Mouse (Mus musculus) cerebellum, adult 2 months (tissue): ENCODE measurements around the gene Cblb. TPM values are rescaled to one million over a fixed set of nuclear protein-coding genes. Genes with fewer than 3 reads are reported as not detected.
A peak's percentile ranks its signal among the peaks of the same experiment; 100 is the strongest.

ENCODE experiments used
- DNase-seq, 2 experiments: peaks; one replicate each; pipeline ENCODE4 v3.0.0; 2021
- H3K27ac ChIP-seq: fragments of 200-500 bp; 2 replicates; pipeline ENCODE4 v1.5.1; 2012; ENCODE audit warnings: low read length, control low read depth, inconsistent platforms; ENCODE audit not compliant: insufficient read depth
- H3K27me3 ChIP-seq: fragments of 200-500 bp; 2 replicates; pipeline ENCODE4 v1.6.1; 2012; ENCODE audit warnings: inconsistent platforms, mild to moderate bottlenecking, low read length, moderate library complexity; ENCODE audit not compliant: control insufficient read depth, insufficient read depth
- H3K4me1 ChIP-seq: fragments of 200-500 bp; 2 replicates; pipeline ENCODE4 v1.6.1; 2011; ENCODE audit warnings: low read length; ENCODE audit not compliant: control insufficient read depth, insufficient read depth
- H3K4me3 ChIP-seq: fragments of 200-500 bp; replicated peaks from 2 replicates; pipeline ENCODE3; 2011; ENCODE audit warnings: mild to moderate bottlenecking, low read depth, low read length, control low read depth; ENCODE audit not compliant: insufficient read depth
- CTCF ChIP-seq: fragments of 200-500 bp; IDR thresholded peaks from 2 replicates; pipeline ENCODE4 v1.5.1; 2011; ENCODE audit warnings: low read depth, mild to moderate bottlenecking, control low read depth, low read length, moderate library complexity, borderline replicate concordance; ENCODE audit not compliant: insufficient read depth
- POLR2A ChIP-seq: fragments of 200-500 bp; IDR thresholded peaks from 2 replicates; pipeline ENCODE4 v1.6.1; 2011; ENCODE audit warnings: low read length, control low read depth, borderline replicate concordance; ENCODE audit not compliant: insufficient read depth
- WGBS: fragments of 180-500 bp; shearing (Covaris S2); methylation state at CpG from one replicate; pipeline ENCODE4 v1.1.7; 2018; 5-methylcytosine and 5-hydroxymethylcytosine counted together
- polyA plus RNA-seq: library from polyadenylated mRNA; depleted of rRNA; stranded (reverse); fragments of >200 nt; gene quantifications from 2 replicates; pipeline ENCODE4 v1.2.3, GENCODE M21; 2012

Gene Cblb
- polyA plus RNA-seq, 1 experiment = 14.2 TPM

- DNase-seq = no peak
- Histone ChIP-seq H3K27me3 (no peaks in the 10 kb centered on the region), H3K27ac (no peak overlapping the region), H3K4me3 (no peak overlapping the region), H3K4me1 (no peaks in the 10 kb centered on the region)
- WGBS = 79% methylated on average over 3 of the region's 3 CpGs
- no peak for TF ChIP-seq POLR2A
- TF ChIP-seq CTCF = no peak
Observed at GRCm38 (mm10) chr16:52007006-52007405, 24.0 kb upstream of the Cblb start.

GRCm38 (mm10) chr16:52008471-52008870 is 22.6 kb upstream of the Cblb start:
- WGBS = 43% methylated on average over 2 of the region's 2 CpGs
- DNase-seq = no peak
- no peak for TF ChIP-seq CTCF
- no peak for TF ChIP-seq POLR2A
- Histone ChIP-seq H3K4me3 (no peak overlapping the region), H3K4me1 (no peaks in the 10 kb centered on the region), H3K27me3 (no peaks in the 10 kb centered on the region), H3K27ac (no peak overlapping the region)

GRCm38 (mm10) chr16:52009421-52009820 is 21.6 kb upstream of the Cblb start:
- 90% methylated on average over 6 of the region's 6 CpGs for WGBS
- no peak overlapping the region for H3K4me3 ChIP-seq
- TF ChIP-seq POLR2A = no peak
- TF ChIP-seq CTCF = no peak
- no peak overlapping the region for H3K27ac ChIP-seq
- H3K4me1 ChIP-seq = no peaks in the 10 kb centered on the region
- no peaks in the 10 kb centered on the region for H3K27me3 ChIP-seq
- no peak for DNase-seq

- TF ChIP-seq POLR2A (no peak), CTCF (no peak)
- DNase-seq = no peak
- WGBS = 71% methylated on average over 3 of the region's 3 CpGs
Observed at GRCm38 (mm10) chr16:52012984-52013383, 18.0 kb upstream of the Cblb start.

GRCm38 (mm10) chr16:52013812-52014211 is 17.2 kb upstream of the Cblb start:
- DNase-seq = no peak
- WGBS = 92% methylated on average over 2 of the region's 2 CpGs
- no peak overlapping the region for H3K4me3 ChIP-seq
- H3K27me3 ChIP-seq = no peaks in the 10 kb centered on the region
- TF ChIP-seq CTCF = no peak
- no peak for TF ChIP-seq POLR2A
- H3K4me1 ChIP-seq = no peaks in the 10 kb centered on the region
- H3K27ac ChIP-seq = no peak overlapping the region

More at GRCm38 (mm10) chr16:52012984-52013383, 18.0 kb upstream of the Cblb start:
- Histone ChIP-seq H3K4me3 (no peak overlapping the region), H3K4me1 (no peaks in the 10 kb centered on the region), H3K27ac (no peak overlapping the region), H3K27me3 (no peaks in the 10 kb centered on the region)

GRCm38 (mm10) chr16:52023417-52023816 is 7.6 kb upstream of the Cblb start:
- DNase-seq = no peak

GRCm38 (mm10) chr16:52027326-52027725 is 3.7 kb upstream of the Cblb start:
- no peak overlapping the region for H3K27ac ChIP-seq
- 95% methylated on average over 4 of the region's 4 CpGs for WGBS
- no peaks in the 10 kb centered on the region for H3K27me3 ChIP-seq
- no peak overlapping the region for H3K4me3 ChIP-seq
- TF ChIP-seq POLR2A (no peak), CTCF (no peak)
- no peaks in the 10 kb centered on the region for H3K4me1 ChIP-seq
- no peak for DNase-seq

More at GRCm38 (mm10) chr16:52023417-52023816, 7.6 kb upstream of the Cblb start:
- whole genome bisulfite sequencing = 83% methylated on average over 5 of the region's 5 CpGs
- Histone ChIP-seq H3K27me3 (no peaks in the 10 kb centered on the region), H3K4me3 (no peak overlapping the region), H3K4me1 (no peaks in the 10 kb centered on the region), H3K27ac (no peak overlapping the region)
- no peak for TF ChIP-seq CTCF
- no peak for TF ChIP-seq POLR2A

- no peak for DNase-seq
- TF ChIP-seq CTCF = no peak
- no peak for TF ChIP-seq POLR2A
- 92% methylated on average over 3 of the region's 3 CpGs for WGBS
- Histone ChIP-seq H3K27me3 (no peaks in the 10 kb centered on the region), H3K4me1 (peaks cover 5% of the 10 kb centered on the region; the same call in 1 of the 2 replicates), H3K27ac (no peak overlapping the region), H3K4me3 (no peak overlapping the region)
Observed at GRCm38 (mm10) chr16:52029001-52029400, 2.0 kb upstream of the Cblb start.

GRCm38 (mm10) chr16:52031712-52032251 is 757 bp downstream of the Cblb start:
- under 1% methylated on average over 37 of the region's 37 CpGs for WGBS
- TF ChIP-seq CTCF (no peak), POLR2A (no peak)
- Histone ChIP-seq H3K27me3 (no peaks in the 10 kb centered on the region), H3K4me1 (peaks cover 8% of the 10 kb centered on the region; the same call in 1 of the 2 replicates), H3K27ac (peak overlapping the region; percentile 75), H3K4me3 (peak overlapping the region; percentile 95)
- DNase-seq = peak; percentile 76 to 84
